Mouse (Mus musculus) kidney, adult 11 months (tissue): ENCODE measurements around the gene Slit2.

Source experiments
- DNase-seq: peaks from one replicate; pipeline ENCODE4 v3.0.0; 2022

Slit2 gene

DNA sequence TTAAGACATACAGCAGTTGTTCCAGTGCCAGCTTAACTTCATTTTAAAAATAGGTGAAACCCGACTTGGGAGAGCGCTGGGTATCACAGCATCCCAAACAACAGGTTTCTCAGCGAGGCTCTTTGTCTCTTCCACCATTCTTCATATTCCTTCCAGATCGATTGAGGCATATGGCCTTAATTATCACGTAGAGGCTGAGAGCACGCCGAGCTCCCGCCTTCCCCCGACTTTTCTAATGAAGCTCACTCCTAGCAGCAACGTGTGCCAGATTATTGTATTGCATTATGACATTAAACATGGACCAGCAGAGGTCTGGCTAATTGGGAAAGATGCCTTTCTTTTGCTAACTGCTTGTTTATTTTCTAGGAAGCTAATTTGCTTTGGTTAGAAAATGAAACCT is 75.7 kb downstream of the Slit2 start:
- DNase-seq: no peak

DNA sequence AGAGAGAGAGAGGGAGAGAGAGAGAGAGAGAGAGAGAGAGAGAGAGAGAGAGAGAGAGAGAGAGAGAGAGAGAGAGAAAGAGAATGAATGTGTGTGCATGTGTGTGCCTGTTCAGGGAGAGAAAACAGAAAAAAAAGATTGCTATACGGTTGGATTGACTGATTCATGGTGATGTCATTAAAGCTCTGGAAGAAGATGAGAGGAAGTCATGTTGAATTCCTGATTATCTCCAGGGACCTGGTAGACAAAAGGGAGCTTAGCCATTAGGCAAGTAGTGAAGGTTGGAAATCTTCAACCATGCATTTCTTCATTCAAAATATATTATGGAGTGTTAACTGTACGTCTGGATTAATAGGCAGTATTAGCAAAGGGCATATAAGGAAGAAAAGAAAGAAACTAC is 77.8 kb downstream of the Slit2 start:
- DNase-seq: no peak

DNA sequence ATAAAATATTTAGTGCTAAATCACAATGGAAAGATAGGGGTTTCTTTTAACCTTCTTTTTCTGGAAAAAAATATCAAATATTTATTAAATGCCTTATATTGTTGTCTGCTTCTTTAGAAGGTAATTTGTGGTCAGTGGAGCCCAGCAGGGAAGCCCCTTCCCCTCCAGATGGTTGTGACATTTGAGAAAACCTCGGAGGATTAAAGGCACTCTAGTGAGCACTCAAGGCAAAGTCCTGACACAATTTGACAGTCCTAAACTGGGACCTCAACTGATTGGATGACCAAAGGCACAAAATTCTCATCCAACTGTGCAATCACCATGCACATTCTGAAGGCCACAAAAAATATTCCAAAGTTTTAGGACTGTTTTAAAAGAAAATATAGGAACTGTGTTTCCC is 95.8 kb downstream of the Slit2 start:
- DNase-seq: no peak

DNA sequence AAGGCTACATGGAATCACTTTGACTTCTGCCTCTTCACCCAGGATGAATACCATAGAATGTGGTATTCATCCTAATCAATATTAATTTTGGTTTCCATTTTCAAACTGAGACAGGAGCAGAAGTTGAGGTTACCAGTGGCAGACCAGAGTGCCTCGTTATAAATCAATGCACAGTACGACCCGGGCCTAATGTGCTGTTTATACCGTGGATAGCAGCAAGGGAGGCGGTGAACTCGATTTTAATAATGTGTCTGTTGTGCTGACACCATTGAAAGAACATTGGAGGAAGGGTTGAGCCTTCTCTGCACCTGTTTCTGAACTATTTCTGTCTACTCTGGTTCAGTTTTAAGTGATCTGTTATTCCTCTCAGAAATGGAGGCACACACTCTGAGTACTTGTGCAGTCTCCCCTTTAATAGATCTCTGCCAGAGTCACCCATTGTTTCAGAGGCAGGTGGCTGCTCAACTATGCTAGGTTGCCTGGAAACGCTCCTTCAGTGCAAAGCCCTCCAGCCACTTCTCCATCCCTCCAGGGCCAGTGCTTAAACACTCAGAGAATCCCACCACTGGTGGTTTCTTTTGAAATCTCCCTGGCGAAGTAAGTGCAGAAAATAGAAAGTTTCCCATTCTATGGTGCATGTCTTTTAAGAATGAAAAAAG is 98.4 kb downstream of the Slit2 start:
- no peak for DNase-seq

DNA sequence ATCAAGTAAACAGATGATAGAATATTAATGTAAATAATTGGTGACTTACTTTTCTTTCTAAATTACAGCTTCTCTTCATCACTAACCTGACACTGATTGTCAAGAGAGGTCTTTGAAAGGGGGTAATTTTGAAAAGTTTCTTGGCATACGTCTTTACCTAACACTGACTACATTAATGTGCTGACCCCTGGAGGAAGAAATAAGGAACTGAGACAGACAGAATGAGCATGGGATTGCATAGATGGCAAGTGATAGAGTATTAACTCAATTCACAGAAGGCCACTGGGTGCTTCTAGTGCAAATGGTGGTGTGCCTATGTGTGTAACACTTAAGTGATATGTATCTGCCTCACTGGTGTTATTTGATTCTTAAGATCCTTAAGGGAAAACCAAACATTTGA is 130.5 kb downstream of the Slit2 start:
- DNase-seq: no peak

DNA sequence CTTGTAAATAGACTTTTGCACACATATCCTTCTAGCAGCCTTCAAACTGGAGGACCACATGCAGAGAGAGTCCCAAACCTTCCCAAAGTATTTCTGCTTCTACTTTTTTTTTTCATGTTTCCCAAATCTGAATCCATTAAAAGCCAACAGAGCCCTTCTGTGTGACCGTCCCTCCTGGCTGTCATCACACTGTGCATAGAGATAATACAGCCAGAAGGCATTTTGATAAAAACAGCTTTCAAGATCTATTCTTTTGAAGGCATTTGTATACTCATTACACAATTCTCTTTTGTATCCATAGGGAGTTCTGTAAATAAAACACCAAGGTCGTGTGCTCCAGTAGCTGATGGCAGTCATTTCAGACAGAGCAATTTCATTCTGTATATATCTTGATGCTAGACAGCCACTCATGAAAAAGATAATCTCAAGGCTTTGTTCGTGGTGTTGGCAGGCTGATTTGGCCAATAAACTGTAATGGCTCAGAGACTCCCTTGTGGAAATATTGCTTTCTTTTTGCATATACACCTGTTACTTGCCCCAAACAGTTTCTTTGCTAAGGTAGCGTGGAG is 132.1 kb downstream of the Slit2 start:
- no peak for DNase-seq

DNA sequence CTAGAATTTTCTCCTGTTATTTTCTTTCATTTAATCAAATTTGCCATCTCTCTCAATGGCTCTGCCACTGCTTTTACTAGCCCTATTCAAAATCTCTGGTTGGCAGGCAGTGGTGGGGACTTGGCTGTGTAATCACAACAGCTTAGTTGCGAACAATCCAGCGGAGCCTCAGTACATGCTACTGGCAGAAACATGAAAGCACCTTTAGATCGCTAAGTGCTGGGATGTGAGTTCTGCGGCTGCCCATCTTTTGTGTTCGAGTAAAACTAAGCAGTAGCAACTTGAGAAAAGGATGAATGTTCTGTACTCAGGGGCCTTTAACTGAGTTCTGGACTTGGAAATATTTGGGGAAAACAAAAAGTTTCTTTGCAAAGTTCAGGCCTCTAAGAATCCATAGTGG is 139.7 kb downstream of the Slit2 start:
- DNase-seq: no peak

DNA sequence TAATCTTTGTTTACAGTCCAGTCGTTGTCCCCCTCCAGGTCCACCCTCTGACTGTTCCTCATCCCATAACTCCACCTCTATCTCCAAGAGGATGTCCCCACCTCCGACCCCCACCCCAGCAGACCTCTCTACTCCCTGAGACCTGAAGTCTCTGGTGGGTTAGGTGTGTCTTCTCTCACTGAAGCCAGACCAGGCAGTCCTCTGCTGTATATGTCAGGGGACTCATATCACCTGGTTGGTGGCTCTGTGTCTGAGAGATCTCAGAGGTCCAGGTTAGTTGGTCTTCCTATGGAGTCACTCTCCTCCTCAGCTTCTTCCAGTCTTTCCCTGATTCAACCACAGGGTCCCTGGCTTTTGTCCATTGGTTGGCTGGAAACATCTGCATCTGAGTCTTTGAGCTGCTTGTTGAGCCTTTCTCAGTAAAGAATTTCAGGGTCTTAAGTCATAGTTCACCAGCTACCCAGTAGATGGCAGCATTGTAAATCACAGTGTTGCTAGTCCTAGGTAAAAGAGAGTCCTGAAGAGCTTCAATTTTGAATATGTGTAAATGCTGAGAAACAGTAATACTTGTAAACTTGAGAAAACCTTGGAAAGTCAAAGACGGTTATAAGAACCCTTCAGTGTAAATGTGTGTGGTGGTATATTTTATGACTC is 143.0 kb downstream of the Slit2 start:
- no peak for DNase-seq

DNA sequence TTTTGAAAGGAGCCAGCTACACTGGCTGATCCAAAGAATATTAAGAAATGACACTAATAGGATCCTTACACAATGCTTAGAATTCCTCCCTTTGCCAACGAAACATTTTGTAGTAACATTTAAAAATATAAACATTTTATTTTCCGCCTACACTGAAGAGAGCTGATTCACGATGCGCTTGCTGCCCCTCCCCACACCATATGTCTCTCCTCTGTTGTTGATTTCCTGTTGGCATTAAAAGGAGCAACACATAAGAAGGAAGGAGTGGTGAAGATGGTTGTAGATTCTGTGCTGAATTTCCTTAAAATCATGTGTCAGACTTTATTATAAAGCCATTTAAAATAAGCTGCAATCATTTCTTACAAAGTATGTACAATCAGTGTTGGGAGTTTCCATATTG is 147.0 kb downstream of the Slit2 start:
- no peak for DNase-seq

DNA sequence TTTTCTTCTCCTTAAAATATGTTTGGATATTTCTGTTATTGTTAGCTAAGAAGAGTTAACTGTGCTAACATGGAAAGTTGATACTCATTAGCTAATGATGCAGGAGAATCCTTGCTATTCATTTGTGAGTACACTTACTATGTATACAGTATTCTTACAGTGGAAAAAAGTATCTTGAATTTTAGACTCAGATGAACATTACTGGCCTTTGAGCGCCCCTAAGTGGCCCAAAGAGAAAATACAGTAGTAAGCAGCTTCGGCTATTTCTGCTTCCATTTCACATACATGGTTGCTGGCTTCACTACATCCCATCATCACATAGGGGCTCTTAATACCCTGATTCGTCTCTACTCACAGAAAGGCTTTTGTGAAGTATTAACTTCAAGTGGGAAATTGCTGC is 153.6 kb downstream of the Slit2 start:
- no peak for DNase-seq

DNA sequence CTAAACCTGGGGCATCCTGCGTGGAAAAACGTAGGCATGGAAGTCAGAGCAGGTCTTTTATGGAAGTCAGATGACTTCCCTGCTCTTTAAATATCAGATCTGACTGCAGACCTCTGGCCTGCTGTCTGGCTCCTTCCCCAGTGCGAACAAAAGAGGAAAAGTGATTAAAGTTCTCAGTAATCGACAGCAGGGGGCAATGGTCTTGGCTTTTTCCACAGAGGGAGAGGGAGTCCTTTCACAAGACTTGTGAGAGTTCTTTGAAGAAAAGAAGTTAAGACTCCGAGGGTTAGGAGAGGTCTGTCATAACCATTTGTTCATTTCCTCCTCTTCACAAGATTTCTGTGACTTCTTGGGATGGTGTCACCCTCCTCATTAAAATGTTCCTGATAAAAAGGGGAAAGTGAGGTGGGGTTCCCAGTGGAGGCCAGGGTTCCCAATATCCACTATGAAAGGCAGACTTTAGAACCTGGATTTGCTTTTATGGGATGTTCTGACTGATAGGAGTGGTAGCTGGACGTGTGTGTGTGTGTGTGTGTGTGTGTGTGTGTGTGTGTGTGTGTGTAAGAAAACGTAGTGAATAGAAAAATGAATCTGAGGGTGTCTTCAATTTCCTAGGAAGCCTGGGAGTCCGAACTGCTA is 156.0 kb downstream of the Slit2 start:
- no peak for DNase-seq

DNA sequence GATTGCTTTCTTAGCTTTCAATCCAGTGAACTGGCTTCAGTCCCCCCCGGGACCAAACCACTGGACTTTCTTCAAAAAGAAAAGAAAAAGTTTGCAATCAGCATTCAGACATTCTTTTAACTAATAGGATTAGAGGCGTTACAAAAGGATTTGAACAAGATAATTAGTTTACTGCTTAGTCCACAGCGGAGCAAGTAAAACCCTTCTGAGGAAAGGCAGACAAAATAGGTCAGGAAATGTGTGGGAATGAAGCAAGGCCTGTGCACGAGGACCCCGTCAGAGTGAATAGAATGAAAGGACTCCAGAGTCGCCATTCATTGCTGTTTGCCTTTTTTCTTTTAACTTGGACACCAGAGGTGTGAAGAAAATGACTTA is 156.5 kb downstream of the Slit2 start:
- DNase-seq: no peak

DNA sequence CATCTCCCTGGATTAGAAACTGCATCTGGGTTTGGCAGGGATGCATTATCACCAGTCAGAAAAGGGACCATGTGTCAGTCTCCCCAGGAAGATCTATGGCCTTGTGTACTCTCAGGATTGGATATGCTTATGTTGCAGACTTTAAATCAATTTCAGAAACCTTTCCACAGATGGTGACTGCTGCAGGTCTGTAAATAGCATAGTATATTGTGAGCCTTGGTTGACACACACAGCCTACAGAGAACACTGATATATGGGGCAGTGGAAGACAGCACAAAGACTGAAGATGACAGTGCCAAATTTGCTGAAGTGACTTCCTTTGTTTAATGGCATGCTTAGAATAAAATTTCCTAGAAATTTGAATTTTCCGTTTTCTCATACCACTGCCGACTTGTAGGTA is 163.1 kb downstream of the Slit2 start:
- DNase-seq: no peak

DNA sequence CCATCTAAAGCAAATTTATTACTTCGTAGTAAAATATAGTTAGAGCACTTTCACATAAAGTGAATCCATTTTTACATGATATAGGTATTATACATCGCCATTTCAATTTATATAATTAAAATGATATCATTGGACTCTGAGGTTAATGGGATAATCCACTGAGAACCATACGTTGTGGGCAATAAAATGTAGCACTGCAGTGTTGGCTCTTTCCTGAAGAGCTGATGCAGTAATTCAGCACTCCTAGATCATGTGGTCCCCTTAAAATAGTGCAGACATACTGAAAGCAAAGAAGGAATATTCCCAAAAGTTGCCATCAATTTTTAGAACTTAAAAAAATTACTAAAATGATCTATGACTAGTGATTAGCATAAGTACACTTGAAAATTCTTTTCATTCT is 177.9 kb downstream of the Slit2 start:
- no peak for DNase-seq

DNA sequence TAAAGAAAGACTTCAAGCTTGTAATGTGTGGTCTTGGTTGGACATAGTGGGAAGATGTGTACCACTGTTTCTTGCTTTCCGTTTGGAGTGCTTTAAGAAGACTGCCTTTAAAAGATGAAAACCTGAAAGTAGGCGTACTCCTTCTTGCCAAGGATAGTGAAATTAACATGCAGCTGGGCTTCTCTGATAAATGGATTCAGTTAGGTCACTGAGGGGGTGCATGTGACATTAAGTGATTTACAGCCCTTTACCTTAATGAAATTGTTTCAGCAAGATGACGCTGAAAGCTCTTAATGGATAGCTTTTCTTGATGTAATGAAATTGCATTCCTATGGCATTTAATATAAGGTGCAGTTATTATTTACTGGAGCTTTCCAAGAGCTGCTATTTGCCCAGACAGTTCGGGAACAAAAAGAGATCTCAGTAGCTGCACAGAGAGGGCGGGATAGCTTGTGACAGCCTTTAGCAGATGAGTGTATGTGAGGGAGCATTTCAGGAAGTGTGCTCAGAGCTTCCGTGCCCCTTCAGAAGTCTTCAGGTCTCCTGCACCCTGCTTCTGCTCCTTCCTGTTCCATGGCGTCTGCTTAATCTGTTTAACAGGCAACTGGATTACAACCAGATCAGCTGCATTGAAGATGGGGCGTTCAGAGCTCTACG is 198.8 kb downstream of the Slit2 start:
- no peak for DNase-seq

DNA sequence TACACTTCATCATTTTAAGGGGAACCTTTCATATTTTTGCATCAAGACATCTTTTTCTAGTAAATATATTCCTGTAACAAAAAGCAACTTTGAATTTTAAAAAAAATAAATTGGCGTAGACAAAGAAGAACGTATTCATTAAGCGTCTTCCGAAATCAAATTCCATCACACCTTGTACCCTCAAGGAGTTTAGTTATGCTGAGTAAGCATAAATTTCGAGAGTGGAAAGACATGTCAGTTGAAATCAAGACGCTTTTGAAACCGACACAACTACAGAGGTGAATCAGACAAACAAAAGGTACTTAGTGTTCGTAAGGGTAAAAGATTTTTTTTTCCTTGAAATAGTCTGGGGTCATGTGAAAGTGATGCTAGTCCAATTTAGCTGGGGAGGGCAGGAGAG is 201.4 kb downstream of the Slit2 start:
- no peak for DNase-seq

DNA sequence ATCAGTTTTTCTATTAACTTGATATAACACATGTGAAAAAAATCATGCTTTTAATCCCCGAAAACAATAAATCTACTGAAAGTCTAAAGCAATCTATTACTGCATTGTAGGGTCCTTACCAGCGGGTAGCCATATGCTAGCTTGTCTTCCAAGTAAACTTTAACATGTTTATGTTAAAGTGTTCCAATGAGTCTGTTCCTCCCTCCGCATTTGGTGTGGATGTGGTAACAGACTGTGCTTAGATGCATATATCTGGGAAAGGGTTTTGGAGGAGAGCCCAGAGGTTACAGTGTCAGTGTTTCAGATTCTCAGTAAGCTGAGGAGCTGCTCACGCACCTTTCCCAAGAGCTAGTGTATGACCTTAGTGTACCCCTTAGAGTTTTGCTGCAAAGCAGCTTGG is 204.9 kb downstream of the Slit2 start:
- DNase-seq: no peak

DNA sequence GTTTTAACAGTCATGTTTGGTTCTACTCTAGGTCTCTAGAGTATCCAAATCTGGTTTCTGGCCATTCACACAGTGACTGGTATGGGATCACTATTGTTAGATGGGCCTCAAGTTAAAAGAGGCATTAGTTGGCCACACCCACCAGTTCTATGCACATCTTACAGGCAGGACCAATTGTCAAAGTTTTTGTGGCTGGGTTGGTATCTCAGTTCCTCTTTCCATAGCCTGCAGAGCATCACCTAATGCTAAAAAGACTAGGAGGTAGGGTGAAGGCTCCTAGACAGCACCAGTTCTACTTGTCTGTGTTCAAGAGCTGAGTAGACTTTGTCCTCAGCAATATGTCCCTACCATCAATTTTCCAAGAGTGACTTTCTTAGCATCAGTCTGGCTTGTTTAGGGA is 216.4 kb downstream of the Slit2 start:
- no peak for DNase-seq

DNA sequence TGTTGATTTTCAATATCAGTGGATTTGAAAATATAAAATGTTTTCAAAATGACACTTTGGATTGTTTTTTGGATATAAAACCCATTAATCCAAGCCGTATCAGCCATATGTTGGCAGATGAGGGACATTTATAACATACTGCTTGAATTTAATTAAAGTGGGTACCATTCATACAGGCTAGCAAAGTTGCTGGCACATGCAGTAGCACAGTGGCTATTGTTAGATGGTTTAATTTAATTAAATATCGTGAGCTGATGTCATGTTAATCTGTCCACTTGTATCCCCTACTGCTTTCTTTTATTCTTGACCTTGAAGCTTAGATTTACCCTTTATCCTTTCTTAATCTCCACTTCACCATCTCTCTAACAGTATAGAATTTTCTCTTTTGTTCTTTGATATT is 232.3 kb downstream of the Slit2 start:
- no peak for DNase-seq

DNA sequence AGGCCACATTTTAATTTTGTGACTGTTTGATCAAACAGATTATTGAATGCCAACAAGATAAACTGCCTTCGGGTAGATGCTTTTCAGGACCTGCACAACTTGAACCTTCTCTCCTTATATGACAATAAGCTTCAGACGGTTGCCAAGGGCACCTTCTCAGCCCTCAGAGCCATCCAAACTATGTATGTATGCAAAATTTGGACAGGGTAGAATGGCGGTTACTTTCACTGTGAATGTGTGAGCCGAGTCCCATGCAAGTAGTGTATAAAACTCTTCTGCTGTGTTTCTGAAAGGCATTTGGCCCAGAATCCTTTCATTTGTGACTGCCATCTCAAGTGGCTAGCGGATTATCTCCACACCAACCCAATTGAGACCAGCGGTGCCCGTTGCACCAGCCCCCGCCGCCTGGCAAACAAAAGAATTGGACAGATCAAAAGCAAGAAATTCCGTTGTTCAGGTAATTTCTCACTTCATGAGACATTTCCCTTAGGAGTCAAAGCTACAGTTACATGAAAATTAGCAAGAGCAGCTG is 236.8 kb downstream of the Slit2 start:
- DNase-seq: no peak

DNA sequence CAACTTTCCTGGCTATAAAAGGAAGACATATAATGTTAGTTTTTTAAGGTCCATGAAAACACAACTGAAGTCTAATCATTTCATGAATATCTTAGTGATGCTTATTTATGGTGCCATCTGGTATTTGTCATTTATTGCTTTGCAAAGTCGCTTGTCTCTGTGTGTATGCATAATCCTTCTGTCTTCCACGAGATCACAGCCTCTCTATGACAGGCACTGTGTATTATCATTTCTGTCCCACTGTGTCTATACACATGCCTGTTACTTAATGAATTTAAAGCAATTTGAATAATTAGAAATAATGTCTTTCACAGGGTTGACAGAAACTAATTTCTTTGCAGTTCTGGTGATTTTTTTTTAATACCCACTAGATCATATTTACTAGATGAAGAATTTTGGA is 242.6 kb downstream of the Slit2 start:
- no peak for DNase-seq

DNA sequence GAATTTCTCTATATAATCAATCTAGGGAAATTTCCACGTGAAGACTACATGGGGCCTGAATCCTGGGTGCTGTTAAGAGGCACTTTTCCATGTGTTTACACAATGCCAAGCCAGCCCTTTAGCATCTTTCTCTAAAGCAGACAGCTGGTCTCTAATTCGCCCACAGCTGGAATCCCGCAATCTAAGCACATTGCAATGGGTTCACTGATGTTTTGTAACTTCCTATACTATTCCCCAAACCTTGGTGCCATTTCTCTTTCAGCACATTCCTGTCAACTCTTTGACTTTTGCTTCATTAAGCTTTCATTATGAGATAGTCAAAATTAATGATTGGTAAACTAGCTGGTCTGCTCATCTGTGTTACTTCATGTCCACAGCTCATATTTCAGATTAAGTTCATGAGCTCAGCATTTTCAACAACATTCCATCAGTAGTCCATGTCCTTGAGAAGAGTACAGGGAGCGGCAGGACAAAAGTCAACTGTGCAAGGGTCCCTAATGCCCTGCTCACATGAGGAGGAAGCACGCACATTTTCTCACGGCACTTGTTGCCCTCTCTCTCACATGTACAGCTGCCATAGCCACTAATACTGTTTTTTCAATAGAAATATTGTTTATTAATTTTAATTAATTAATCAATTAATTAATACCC is 247.6 kb downstream of the Slit2 start:
- no peak for DNase-seq

DNA sequence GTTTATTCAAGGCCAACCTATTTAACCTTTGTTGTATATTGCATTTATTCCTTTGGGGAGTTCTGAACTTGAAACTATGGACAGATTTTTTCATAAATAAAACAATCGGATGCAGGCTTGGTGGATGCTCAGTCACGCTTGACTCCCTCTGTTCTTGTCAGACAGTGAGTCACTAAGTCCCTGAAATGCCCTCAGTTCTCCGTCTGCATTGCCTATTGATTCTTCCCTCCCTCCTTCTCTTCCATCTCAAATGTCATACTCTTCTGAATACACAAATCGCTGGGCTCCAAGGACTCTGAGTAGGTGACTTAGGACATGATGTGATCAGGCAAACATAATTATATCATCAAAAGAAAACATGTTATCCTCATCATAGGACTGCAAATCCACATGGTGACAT is 251.8 kb downstream of the Slit2 start:
- DNase-seq: no peak
